Mouse (Mus musculus) intestine, embryonic 16.5 days (tissue): ENCODE data around the gene Pum2. TPM values are rescaled to one million over a fixed set of nuclear protein-coding genes. Genes with fewer than 3 reads are reported as not detected.
"Not testable (repeated sequence)": the region's sequence is repeated elsewhere in the genome, so short reads cannot be mapped to it uniquely, and the experiment has no call there.

ENCODE experiments used
- ATAC-seq: fragments of 200-750 bp; cut with Nextera tagmentation; 2 replicates; pipeline ENCODE4 v1.8.0; 2017; ENCODE audit warnings: moderate TSS enrichment, moderate library complexity
- H3K27ac ChIP-seq: fragments of 300-500 bp; sonication (generic); 2 replicates; pipeline ENCODE4 v1.5.1; 2014; ENCODE audit warnings: mild to moderate bottlenecking, low read length
- H3K27me3 ChIP-seq: fragments of 300-500 bp; sonication (generic); replicated peaks from 2 replicates; pipeline ENCODE4 v1.6.1; 2014; ENCODE audit warnings: low read length, control low read depth, mixed read lengths; ENCODE audit not compliant: control insufficient read depth, insufficient read depth
- H3K36me3 ChIP-seq: fragments of 300-500 bp; sonication (generic); 2 replicates; pipeline ENCODE4 v1.6.1; 2014; ENCODE audit warnings: low read length, control low read depth; ENCODE audit not compliant: control insufficient read depth, insufficient read depth
- H3K4me1 ChIP-seq: fragments of 300-500 bp; sonication (generic); 2 replicates; pipeline ENCODE4 v1.6.1; 2014; ENCODE audit warnings: low read length, control low read depth, mixed read lengths; ENCODE audit not compliant: control insufficient read depth, insufficient read depth
- H3K4me2 ChIP-seq: fragments of 300-500 bp; sonication (generic); 2 replicates; pipeline ENCODE4 v1.6.1; 2014; ENCODE audit warnings: low read depth, low read length, control low read depth
- H3K4me3 ChIP-seq: fragments of 300-500 bp; sonication (generic); 2 replicates; pipeline ENCODE4 v1.5.1; 2014; ENCODE audit warnings: mild to moderate bottlenecking, low read length
- H3K9ac ChIP-seq: fragments of 300-500 bp; sonication (generic); 2 replicates; pipeline ENCODE4 v1.6.1; 2014; ENCODE audit warnings: low read depth, low read length
- H3K9me3 ChIP-seq: fragments of 300-500 bp; sonication (generic); 2 replicates; pipeline ENCODE4 v1.6.1; 2016; ENCODE audit warnings: low read length, control low read depth; ENCODE audit not compliant: control insufficient read depth
- WGBS: fragments of 180-500 bp; shearing (Covaris S2); extraction: QIAGEN DNeasy Blood & Tissue Kit; methylation state at CpG from one replicate; pipeline ENCODE4 v1.1.7; 2014; 5-methylcytosine and 5-hydroxymethylcytosine counted together
- polyA plus RNA-seq: library from polyadenylated mRNA; unstranded; fragments of >200 nt; fragmentation: Nextera tagmentation; extraction: Ambion mirVana; gene quantifications from 2 replicates; pipeline ENCODE4 v1.2.1, GENCODE M21; 2015

Pum2 gene
- polyA plus RNA-seq: 31.9 and 34.3 TPM in 2 replicates

DNA sequence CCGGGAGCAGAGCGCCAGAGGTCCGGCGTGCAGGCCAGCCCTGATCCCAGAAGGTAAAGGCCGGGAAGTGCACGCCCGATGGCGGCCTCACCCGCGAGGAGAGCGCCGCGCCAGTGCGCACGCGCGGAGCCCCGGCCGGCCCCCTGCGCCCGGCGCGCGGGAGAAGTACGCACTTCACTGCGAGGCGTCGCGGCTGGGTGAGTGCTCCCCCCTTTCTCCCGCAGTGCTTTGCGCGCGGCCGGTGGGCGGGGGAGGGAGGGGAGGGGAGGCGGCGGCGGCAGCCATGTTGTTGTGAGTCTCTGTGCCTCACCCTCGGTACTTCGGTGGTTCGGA is at the start of gene Pum2:
Gene Pum2 (plus strand): TSS at position 161 of the 333 bp plus-strand sequence.
- no peaks in the 10 kb centered on the region for H3K9me3 ChIP-seq
- no peaks in the 10 kb centered on the region for H3K27me3 ChIP-seq
- H3K9ac ChIP-seq: peak within 1 kb of the TSS; percentile 98
- no peaks in the 10 kb centered on the region for H3K36me3 ChIP-seq
- H3K4me3 ChIP-seq: peak within 1 kb of the TSS; percentile 94
- under 1% methylated on average over 15 of the region's 41 CpGs for WGBS
- H3K4me1 ChIP-seq: peaks cover 12% of the 10 kb centered on the region
- peak within 1 kb of the TSS; percentile 78 for H3K4me2 ChIP-seq
- peak within 1 kb of the TSS; percentile 98 for H3K27ac ChIP-seq
- ATAC-seq: peak; percentile 97

DNA sequence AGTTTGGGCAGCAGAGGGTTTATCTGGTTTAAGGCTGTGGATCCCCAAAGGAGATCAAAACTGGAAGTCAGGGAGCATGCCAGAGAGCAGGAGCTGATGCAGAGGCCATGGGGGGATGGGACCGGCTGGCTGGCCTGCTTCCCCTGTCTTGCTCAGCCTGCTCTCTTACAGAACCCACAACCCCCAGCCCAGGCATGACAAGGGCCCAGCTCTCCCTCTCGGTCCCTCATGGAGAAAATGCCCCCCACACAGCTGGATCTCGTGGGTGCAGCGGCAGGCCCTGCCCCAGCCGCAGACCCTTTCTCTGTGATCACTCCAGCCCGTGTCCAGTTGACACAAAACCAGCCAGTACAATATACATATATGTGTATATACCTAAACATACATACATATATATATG is 44.4 kb upstream of the Pum2 start:
- ATAC-seq: no peak
- Histone ChIP-seq H3K4me1 (no peaks in the 10 kb centered on the region), H3K36me3 (no peaks in the 10 kb centered on the region), H3K4me3 (no peak overlapping the region), H3K4me2 (no peak overlapping the region), H3K9ac (no peak overlapping the region), H3K9me3 (no peaks in the 10 kb centered on the region), H3K27ac (no peak overlapping the region), H3K27me3 (no peaks in the 10 kb centered on the region)
- 96% methylated on average over 6 of the region's 6 CpGs for WGBS

DNA sequence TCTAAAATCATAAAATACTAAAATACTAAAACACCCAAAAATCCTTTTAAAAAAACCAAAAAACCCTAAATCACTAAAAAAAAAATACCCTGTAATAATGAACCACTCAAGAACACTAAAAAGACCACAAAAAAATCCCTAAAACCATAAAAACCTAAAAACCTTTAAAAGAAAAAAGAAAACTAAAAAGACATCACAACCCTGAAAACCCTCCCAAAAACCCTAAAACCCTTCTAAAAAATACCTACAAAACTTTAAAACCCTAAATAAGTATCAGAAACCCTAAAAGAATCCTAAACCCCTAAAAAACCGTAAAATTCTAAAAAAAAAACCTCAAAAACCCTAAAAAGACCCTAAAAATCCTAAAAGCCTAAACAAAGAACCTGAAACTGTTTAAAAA is 42.2 kb upstream of the Pum2 start:
- ATAC-seq: no peak
- no peaks in the 10 kb centered on the region for H3K27me3 ChIP-seq
- no peak overlapping the region for H3K27ac ChIP-seq
- H3K36me3 ChIP-seq: no peaks in the 10 kb centered on the region
- H3K9me3 ChIP-seq: no peaks in the 10 kb centered on the region
- H3K4me3 ChIP-seq: no peak overlapping the region
- no peak overlapping the region for H3K9ac ChIP-seq
- WGBS: 90% methylated on average over 1 of the region's 1 CpGs
- H3K4me2 ChIP-seq: no peak overlapping the region
- H3K4me1 ChIP-seq: no peaks in the 10 kb centered on the region

DNA sequence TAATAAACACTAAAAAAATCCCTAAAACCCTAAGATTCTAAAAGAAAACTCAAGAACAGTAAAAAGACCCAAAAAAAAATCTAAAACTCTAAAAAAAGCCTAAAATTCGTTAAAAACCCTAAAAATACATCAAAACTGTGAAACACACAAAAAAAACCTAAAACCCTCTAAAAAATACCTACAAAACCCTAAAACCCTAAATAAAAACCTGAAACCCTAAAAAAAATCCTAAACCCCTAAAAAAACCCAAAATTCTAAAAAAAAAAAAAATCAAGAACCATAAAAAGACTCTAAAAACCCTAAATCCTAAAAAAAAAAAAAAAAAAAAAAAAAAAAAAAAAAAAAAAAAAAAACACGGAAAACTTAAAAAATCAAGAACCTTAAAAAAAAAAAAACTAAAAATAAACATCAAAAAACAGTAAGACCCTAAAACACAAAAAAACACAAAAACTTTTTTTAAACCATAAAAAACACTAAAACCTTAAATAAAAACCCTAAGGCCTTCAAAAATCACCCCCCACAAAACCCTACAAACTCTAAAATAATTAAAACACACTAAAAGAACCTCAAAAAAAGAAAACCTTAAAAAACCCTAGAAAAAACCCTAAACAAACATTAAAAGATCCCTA is 41.1 kb upstream of the Pum2 start:
- Histone ChIP-seq H3K4me2 (no peak overlapping the region), H3K9me3 (no peaks in the 10 kb centered on the region), H3K4me3 (no peak overlapping the region), H3K27me3 (no peaks in the 10 kb centered on the region), H3K36me3 (no peaks in the 10 kb centered on the region), H3K27ac (no peak overlapping the region), H3K9ac (no peak overlapping the region), H3K4me1 (no peaks in the 10 kb centered on the region)
- ATAC-seq: no peak
- 90% methylated on average over 2 of the region's 2 CpGs for WGBS

DNA sequence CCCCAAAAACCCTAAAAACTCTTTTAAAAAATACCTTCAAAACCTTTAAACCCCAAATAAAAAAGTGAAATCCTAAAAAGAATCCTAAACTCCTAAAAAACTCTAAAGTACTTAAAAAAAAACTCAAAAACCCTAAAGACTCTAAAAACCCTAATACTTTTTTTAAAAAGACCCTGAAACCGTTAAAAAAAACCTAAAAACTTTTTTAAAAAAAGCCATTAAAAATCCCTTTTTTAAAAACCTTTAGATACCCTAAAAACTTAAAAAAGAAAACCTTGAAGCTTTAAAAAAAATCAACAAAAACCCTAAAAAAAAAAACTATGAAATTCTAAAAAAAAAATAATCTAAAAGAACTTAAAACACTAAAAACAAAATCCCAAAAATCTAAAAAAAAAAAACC is 39.6 kb upstream of the Pum2 start:
- 96% methylated on average over 1 of the region's 1 CpGs for WGBS
- no peaks in the 10 kb centered on the region for H3K27me3 ChIP-seq
- H3K4me3 ChIP-seq: no peak overlapping the region
- H3K27ac ChIP-seq: no peak overlapping the region
- H3K4me2 ChIP-seq: no peak overlapping the region
- H3K9me3 ChIP-seq: no peaks in the 10 kb centered on the region
- H3K36me3 ChIP-seq: no peaks in the 10 kb centered on the region
- no peaks in the 10 kb centered on the region for H3K4me1 ChIP-seq
- ATAC-seq: no peak
- no peak overlapping the region for H3K9ac ChIP-seq

DNA sequence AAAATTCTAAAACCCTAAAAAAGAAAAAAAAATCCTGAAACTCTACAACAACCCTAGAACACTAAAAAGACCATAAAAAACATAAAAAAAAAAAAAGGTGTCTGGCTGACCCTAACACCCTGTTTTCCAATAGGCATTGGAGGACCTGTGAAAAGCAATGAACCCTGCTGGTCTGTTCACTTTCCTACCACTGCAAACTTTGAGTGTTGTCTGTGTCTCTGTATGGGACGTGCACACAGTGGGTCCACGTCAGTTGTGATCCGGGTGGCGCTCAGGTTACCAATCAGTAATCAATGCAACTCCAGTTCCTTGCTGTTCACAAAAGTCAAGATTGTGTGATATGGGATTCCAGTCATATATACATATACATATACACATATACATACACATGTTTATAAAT is 38.4 kb upstream of the Pum2 start:
- ATAC-seq: no peak
- no peaks in the 10 kb centered on the region for H3K36me3 ChIP-seq
- H3K9me3 ChIP-seq: no peaks in the 10 kb centered on the region
- H3K27ac ChIP-seq: no peak overlapping the region
- no peak overlapping the region for H3K9ac ChIP-seq
- H3K4me2 ChIP-seq: no peak overlapping the region
- no peaks in the 10 kb centered on the region for H3K4me1 ChIP-seq
- H3K27me3 ChIP-seq: no peaks in the 10 kb centered on the region
- no peak overlapping the region for H3K4me3 ChIP-seq
- WGBS: 98% methylated on average over 4 of the region's 4 CpGs

DNA sequence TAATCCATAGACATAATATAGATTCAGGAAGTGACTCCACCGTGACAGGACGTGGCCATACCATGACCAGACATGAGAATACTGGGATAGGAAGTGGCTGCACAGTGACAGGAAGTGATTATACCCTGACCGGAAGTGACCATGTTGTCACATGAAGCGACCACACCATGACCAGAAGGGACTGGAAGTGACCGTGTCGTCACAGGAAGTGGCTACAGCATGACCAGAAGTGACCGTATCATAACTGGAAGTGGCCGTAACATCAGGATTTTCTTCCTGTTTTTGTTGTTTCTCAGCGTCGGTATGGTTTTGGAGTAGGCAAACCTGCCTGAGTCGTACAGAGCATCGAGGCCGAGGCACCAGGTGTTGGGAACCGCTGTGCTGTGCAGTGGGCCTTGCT is 37.0 kb upstream of the Pum2 start:
- Histone ChIP-seq H3K4me3 (no peak overlapping the region), H3K9ac (no peak overlapping the region), H3K9me3 (no peaks in the 10 kb centered on the region), H3K4me1 (no peaks in the 10 kb centered on the region), H3K4me2 (no peak overlapping the region), H3K36me3 (no peaks in the 10 kb centered on the region), H3K27ac (no peak overlapping the region), H3K27me3 (no peaks in the 10 kb centered on the region)
- WGBS: 93% methylated on average over 14 of the region's 14 CpGs
- ATAC-seq: no peak

DNA sequence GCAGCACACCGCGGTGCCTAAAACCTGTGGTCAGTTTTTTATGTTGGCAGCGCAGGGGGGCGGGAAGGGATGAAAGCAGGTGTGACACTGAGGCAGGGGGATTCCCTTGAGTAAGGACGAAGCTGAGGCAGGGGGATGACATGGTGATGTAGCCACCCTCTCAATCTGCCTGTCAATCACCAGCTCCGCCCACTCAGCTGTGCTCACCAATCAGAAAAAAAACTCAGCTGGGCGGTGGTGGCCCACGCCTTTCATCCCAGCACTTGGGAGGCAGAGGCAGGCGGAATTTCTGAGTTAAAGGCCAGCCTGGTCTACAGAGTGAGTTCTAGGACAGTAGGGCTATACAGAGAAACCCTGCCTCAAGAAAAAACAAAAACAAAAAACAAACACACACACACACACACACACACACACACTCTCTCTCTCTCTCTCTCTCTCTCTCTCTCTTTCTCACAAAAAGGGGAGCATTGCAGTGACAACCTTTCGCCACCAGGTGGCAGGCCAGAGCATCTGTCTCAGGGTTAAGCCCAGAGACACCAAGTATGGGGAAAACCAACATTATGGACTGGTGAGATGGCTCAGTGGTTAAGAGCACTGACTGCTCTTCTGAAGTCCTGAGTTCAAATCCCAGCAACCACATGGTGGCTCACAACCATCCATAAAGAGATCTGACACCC is 35.4 kb upstream of the Pum2 start:
- not testable (repeated sequence) for H3K27ac ChIP-seq, H3K36me3 ChIP-seq, H3K4me3 ChIP-seq, H3K4me2 ChIP-seq, H3K9me3 ChIP-seq, H3K9ac ChIP-seq, H3K4me1 ChIP-seq, ATAC-seq, H3K27me3 ChIP-seq
- 75% methylated on average over 10 of the region's 10 CpGs for WGBS

DNA sequence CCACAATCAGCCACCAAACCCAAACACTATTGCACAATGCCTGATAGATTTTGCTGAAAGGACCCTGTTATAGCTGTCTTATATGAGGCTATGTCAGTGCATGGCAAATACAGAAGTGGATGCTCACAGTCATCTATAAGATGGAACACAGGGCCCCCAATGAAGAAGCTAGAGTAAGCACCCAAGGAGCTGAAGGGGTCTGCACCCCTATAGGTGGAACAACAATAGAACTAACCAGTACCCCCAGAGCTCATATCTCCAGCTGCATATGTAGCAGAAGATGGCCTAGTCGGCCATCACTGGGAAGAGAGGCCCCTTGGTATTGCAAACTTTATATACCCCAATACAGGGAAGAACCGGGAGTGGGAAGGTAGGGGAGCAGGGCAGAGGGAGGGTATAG is 33.7 kb upstream of the Pum2 start:
- not testable (repeated sequence) for H3K4me1 ChIP-seq, H3K27ac ChIP-seq, H3K9me3 ChIP-seq, H3K36me3 ChIP-seq, ATAC-seq, H3K27me3 ChIP-seq
- Histone ChIP-seq H3K9ac (peak overlapping the region; percentile 53; the same call in 1 of the 2 replicates), H3K4me2 (peak overlapping the region; percentile 55), H3K4me3 (peak overlapping the region; percentile 92)
- 5% methylated on average over 2 of the region's 2 CpGs for WGBS
